ENCODE assay signal across 21 mouse cellular contexts in genomic region chr2:22799430-22800041, GRCm38 (mm10). TPM values are rescaled to one million over a fixed set of nuclear protein-coding genes. Genes with fewer than 3 reads are reported as not detected.
DNase-seq lines count a peak whose midpoint lies in the region; ATAC-seq and TF ChIP-seq lines count a peak whose summit lies in the region.
"Had no signal": no experiment of that assay in that cellular context is flagged by ENCODE, and none has a peak within 500 bp of the region (broad histone marks: within the 10 kb centered on the region; RNA-seq: fewer than 3 reads in every experiment).

No protein-coding gene starts in this region.

- no peak overlapping the region for H3K4me3 ChIP-seq in bone marrow macrophage, adult 2 months (ENCODE audit: insufficient read depth, low read length)
- H3K4me3 ChIP-seq: forebrain, embryonic 12.5 days; heart, embryonic 15.5 days; hindbrain, embryonic 10.5 days; limb, embryonic 15.5 days; megakaryocyte, embryonic 14.5 days had no signal

- peak; percentile 36 for DNase-seq in layer of hippocampus, adult 9-11 months
- no peak for DNase-seq in layer of hippocampus, postnatal 25 days (ENCODE audit: extremely low spot score in 1 of 2, low spot score in 1 of 2)
- peak; percentile 19 for DNase-seq in 3T3-L1 (ENCODE audit: low read depth, low spot score)
- DNase-seq in right cerebral cortex, postnatal 25 days = no peak
- no peak for DNase-seq in adrenal gland, postnatal 36 days
- no peak for DNase-seq in frontal cortex, postnatal 36 days (ENCODE audit: low spot score in 2 of 2)
- DNase-seq: adrenal gland, adult 2 months; cerebellum, adult 18-20 months; gastrocnemius, postnatal 10 days; lung, embryonic 14.5 days; retina, postnatal 1 day had no signal

- TF ChIP-seq POLR2A in bone marrow macrophage, adult 2 months (IDR thresholded peaks at IDR 0.05; ENCODE audit: borderline replicate concordance, low read depth, low read length) = no peak

- H3K27ac ChIP-seq in bone marrow macrophage, adult 2 months (ENCODE audit: insufficient read depth, low read depth, low read length) = peak overlapping the region; percentile 94
- H3K27ac ChIP-seq: forebrain, embryonic 12.5 days; heart, embryonic 15.5 days; hindbrain, embryonic 10.5 days; hindbrain, postnatal 0 days; limb, embryonic 15.5 days had no signal

- H3K4me1 ChIP-seq in bone marrow macrophage, adult 2 months (ENCODE audit: control insufficient read depth, insufficient read depth, low read length) = peaks cover 34% of the 10 kb centered on the region
- H3K4me1 ChIP-seq: forebrain, embryonic 12.5 days; heart, embryonic 15.5 days; hindbrain, embryonic 10.5 days; limb, embryonic 15.5 days had no signal

- no peak for TF ChIP-seq CTCF in bone marrow macrophage, adult 2 months (IDR thresholded peaks at IDR 0.05; ENCODE audit: low read depth, low read length)

- peak; percentile 92 for ATAC-seq in megakaryocyte, adult 5-6 weeks (ENCODE audit: poor library complexity, severe bottlenecking)
- ATAC-seq: hindbrain, postnatal 0 days; intestine, postnatal 0 days; midbrain, embryonic 16.5 days had no signal

RNA-seq across cellular contexts. Expression of gene Apbb1ip, which starts 25.6 kb away (rescaled TPM):
- 1 to 10 TPM; 5.4 to 6.2 TPM for total RNA-seq in layer of hippocampus, postnatal 25 days (2021)
- polyA plus RNA-seq in bone marrow macrophage, adult 2 months (2012; ENCODE audit: insufficient read depth, insufficient read length, missing spikeins) = 171 and 182 TPM in 2 replicates
- total RNA-seq in megakaryocyte, adult 5-6 weeks (2015) = 194 and 206 TPM in 2 replicates
- 27.6 and 49.7 TPM in 2 replicates for total RNA-seq in megakaryocyte, adult 5-6 weeks (2017)
- total RNA-seq in adrenal gland, postnatal 36 days (2021) = 1 to 10 TPM; 2.5 to 4.1 TPM

Comparison
In these comparisons a context has a peak if more than half of its experiments do, and no peak if none do; other contexts are left out.
1. DNase-seq: peak in layer of hippocampus, adult 9-11 months (single experiment) and 3T3-L1 (single experiment); none in layer of hippocampus, postnatal 25 days (0 of 2), right cerebral cortex, postnatal 25 days (single experiment), adrenal gland, postnatal 36 days (0 of 2) and frontal cortex, postnatal 36 days (0 of 2).